Mouse (Mus musculus) myocyte (in vitro differentiated cells): ENCODE results near the gene Ctns. TPM values are rescaled to one million over a fixed set of nuclear protein-coding genes. Genes with fewer than 3 reads are reported as not detected.

Experiments used
- H3K27me3 ChIP-seq: one replicate; pipeline ENCODE4 v1.6.1; 2011; ENCODE audit not compliant: control insufficient read depth, insufficient read depth, insufficient read length
- H3K36me3 ChIP-seq: one replicate; pipeline ENCODE4 v1.6.1; 2011; ENCODE audit not compliant: control insufficient read depth, insufficient read depth
- H3K4me2 ChIP-seq: one replicate; pipeline ENCODE4 v1.6.1; 2011; ENCODE audit warnings: low read depth, control low read depth
- H3K4me3 ChIP-seq: one replicate; pipeline ENCODE4 v1.5.1; 2011; ENCODE audit warnings: mild to moderate bottlenecking, control low read depth, moderate library complexity
- H3K79me2 ChIP-seq: one replicate; pipeline ENCODE4 v1.6.1; 2011; ENCODE audit not compliant: control insufficient read depth, insufficient read depth
- H3ac ChIP-seq: one replicate; pipeline ENCODE4 v1.6.1; 2011; ENCODE audit not compliant: control insufficient read depth, insufficient read length
- CEBPB ChIP-seq: IDR thresholded peaks from 2 replicates; pipeline ENCODE4 v1.6.1; 2011; ENCODE audit warnings: mild to moderate bottlenecking, moderate library complexity; ENCODE audit not compliant: poor library complexity, insufficient read depth, severe bottlenecking
- E2F4 ChIP-seq: IDR thresholded peaks from one replicate; pipeline ENCODE4 v1.6.1; 2011; ENCODE audit warnings: mild to moderate bottlenecking, control low read depth, moderate library complexity; ENCODE audit not compliant: insufficient read depth
- MAX ChIP-seq: IDR thresholded peaks from one replicate; pipeline ENCODE4 v1.6.1; 2011; ENCODE audit warnings: low read depth, mild to moderate bottlenecking, control low read depth
- MYOD1 ChIP-seq, 3 experiments: IDR thresholded peaks; one replicate each; pipeline ENCODE4 v1.6.1; 2011; ENCODE audit warnings: control low read depth in 2 of 3, low read depth in 2 of 3, mild to moderate bottlenecking in 2 of 3, moderate library complexity in 1 of 3; ENCODE audit not compliant: insufficient read length in 2 of 3, control insufficient read depth in 1 of 3
- MYOG ChIP-seq, 3 experiments: IDR thresholded peaks; one replicate each; pipeline ENCODE4 v1.6.1; 2011; ENCODE audit warnings: control low read depth in 2 of 3, low read depth in 2 of 3, mild to moderate bottlenecking in 2 of 3; ENCODE audit not compliant: insufficient read length in 2 of 3, control insufficient read depth in 1 of 3, insufficient read depth in 1 of 3
- POLR2A ChIP-seq: IDR thresholded peaks from one replicate; pipeline ENCODE4 v1.6.1; 2011; ENCODE audit warnings: low read depth, mild to moderate bottlenecking, control low read depth, moderate library complexity; ENCODE audit not compliant: insufficient read length
- POLR2AphosphoS2 ChIP-seq: IDR thresholded peaks from one replicate; pipeline ENCODE4 v1.6.1; 2011; ENCODE audit warnings: low read depth, control low read depth; ENCODE audit not compliant: insufficient read length
- REST ChIP-seq: IDR thresholded peaks from one replicate; pipeline ENCODE4 v1.6.1; 2011; ENCODE audit warnings: mild to moderate bottlenecking, control low read depth, moderate library complexity; ENCODE audit not compliant: insufficient read depth, insufficient read length
- SRF ChIP-seq: IDR thresholded peaks from one replicate; pipeline ENCODE4 v1.6.1; 2011; ENCODE audit warnings: low read depth; ENCODE audit not compliant: control insufficient read depth, insufficient read length
- TCF12 ChIP-seq: IDR thresholded peaks from one replicate; pipeline ENCODE4 v1.6.1; 2011; ENCODE audit warnings: mild to moderate bottlenecking, control low read depth; ENCODE audit not compliant: poor library complexity, insufficient read depth, severe bottlenecking
- TCF3 ChIP-seq: IDR thresholded peaks from one replicate; pipeline ENCODE4 v1.6.1; 2011; ENCODE audit warnings: low read depth, control low read depth; ENCODE audit not compliant: insufficient read length
- USF1 ChIP-seq: IDR thresholded peaks from one replicate; pipeline ENCODE4 v1.6.1; 2011; ENCODE audit warnings: low read depth, mild to moderate bottlenecking, control low read depth, moderate library complexity
- polyA plus RNA-seq: library from polyadenylated mRNA; unstranded; fragments of >200 nt; fragmentation: generic; extraction: Trizol; gene quantifications from one replicate; pipeline ENCODE4 v1.2.1, GENCODE M21; 2012; ENCODE audit warnings: missing spikeins

Ctns gene
- polyA plus RNA-seq, 1 experiment: 11.6 TPM

DNA sequence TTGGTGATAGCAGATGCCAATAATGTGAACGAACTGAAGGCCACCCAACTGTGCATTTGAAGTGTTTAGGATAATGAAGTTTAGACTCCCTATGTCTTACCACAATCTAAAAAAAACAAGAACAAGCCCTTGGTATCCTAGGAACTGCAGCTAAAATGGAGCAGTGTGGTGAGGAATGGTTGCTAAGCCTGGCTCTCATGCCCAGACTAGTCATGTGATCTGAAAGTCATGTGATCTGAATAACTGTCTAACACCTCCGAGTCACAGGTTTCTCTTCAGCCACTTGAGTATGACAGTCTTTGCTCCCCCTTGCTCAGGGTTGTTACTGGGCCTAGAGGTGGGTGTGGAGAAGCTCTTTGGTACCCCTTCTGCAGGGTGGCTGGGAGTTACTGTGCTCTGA is 33.7 kb upstream of the Ctns start:
- H3K27me3 ChIP-seq: no peaks in the 10 kb centered on the region
- TF ChIP-seq MYOD1 (IDR thresholded peaks at IDR 0.05; ENCODE audit: control insufficient read depth in 1 of 3, insufficient read length in 2 of 3, low read depth in 2 of 3) (no peak), USF1 (peak; percentile 50)
- no peaks in the 10 kb centered on the region for H3K79me2 ChIP-seq

DNA sequence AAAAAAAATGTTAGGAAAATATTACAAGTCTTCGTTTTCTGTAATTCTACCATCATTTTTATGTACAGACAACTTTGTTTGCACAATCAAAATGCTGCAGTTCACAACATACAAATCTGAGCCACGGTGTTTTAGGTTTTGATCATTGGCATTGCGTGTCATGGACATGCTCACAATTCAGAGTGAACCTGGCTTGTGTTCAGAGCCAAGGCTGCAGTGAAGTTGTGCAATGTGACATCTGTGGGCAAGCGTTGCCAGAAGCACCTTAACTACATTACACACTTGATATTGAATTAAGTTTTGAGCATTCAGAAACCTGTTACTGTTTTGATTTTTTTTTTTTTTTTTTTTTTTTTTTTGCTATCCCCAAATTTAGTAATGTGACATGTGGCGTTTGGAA is 31.2 kb upstream of the Ctns start:
- Histone ChIP-seq H3K36me3 (no peaks in the 10 kb centered on the region), H3K79me2 (no peaks in the 10 kb centered on the region), H3K4me2 (no peak overlapping the region), H3K27me3 (no peaks in the 10 kb centered on the region), H3K4me3 (no peak overlapping the region), H3ac (no peak overlapping the region)
- TF ChIP-seq MYOD1 (IDR thresholded peaks at IDR 0.05; ENCODE audit: control insufficient read depth in 1 of 3, insufficient read length in 2 of 3, low read depth in 2 of 3) (no peak), MYOG (IDR thresholded peaks at IDR 0.05; ENCODE audit: control insufficient read depth in 1 of 3, insufficient read depth in 1 of 3, insufficient read length in 2 of 3, low read depth in 2 of 3) (no peak), REST (no peak), SRF (no peak), POLR2AphosphoS2 (no peak), E2F4 (no peak), USF1 (no peak)

More for the DNA sequence above, 33.7 kb upstream of the Ctns start:
- Histone ChIP-seq H3ac (no peak overlapping the region), H3K4me3 (no peak overlapping the region), H3K4me2 (no peak overlapping the region), H3K36me3 (no peaks in the 10 kb centered on the region)

DNA sequence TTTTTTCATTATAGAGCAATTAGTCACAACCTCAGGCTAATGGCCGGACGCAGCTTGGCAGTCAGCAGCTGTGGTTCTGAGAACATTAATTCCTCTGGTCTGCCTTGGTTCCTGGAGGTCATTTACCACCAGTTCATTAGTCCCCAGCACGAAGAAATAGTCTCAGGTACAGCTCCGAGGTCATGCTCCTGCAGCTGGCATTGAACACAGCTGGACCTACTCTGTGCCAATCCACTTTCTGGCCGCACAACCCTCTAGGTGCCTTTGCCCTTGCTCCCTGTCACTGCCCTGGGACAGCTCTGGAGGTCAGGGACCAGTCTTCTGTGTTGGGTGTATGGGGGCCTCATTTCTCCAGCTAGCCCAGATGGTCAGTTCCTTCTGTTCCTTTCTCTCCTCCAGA is 30.0 kb upstream of the Ctns start:
- H3K27me3 ChIP-seq: no peaks in the 10 kb centered on the region
- no peak overlapping the region for H3K4me3 ChIP-seq
- no peaks in the 10 kb centered on the region for H3K79me2 ChIP-seq
- no peak overlapping the region for H3ac ChIP-seq
- no peak overlapping the region for H3K4me2 ChIP-seq
- TF ChIP-seq CEBPB (no peak), TCF3 (no peak), POLR2AphosphoS2 (no peak)
- H3K36me3 ChIP-seq: no peaks in the 10 kb centered on the region

DNA sequence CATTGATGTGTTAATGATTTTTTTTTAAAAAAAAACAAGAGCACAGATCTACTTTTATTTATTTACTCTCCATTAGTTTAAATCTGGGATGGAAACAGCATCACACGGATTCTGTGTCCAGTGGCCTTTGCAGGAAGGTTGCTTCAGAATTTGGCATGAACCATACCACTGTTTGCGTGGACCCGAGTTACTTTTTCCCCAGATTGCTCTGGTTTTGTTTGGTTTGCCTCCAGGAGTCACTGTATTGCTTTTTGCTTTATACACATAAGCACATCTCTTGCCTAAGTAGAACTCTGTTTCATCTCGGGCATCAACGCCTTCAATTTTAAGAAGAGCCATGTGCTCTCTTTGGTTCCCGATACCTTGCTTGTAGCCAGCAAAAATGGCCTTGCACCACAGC is 27.0 kb upstream of the Ctns start:
- H3K4me2 ChIP-seq: no peak overlapping the region
- H3K79me2 ChIP-seq: no peaks in the 10 kb centered on the region
- TF ChIP-seq POLR2A (no peak), E2F4 (no peak), TCF3 (no peak), SRF (no peak), REST (no peak), MYOG (IDR thresholded peaks at IDR 0.05; ENCODE audit: control insufficient read depth in 1 of 3, insufficient read depth in 1 of 3, insufficient read length in 2 of 3, low read depth in 2 of 3) (no peak), USF1 (no peak), MYOD1 (IDR thresholded peaks at IDR 0.05; ENCODE audit: control insufficient read depth in 1 of 3, insufficient read length in 2 of 3, low read depth in 2 of 3) (no peak), MAX (no peak), TCF12 (no peak), CEBPB (no peak), POLR2AphosphoS2 (no peak)
- no peak overlapping the region for H3ac ChIP-seq
- H3K36me3 ChIP-seq: no peaks in the 10 kb centered on the region
- H3K27me3 ChIP-seq: no peaks in the 10 kb centered on the region
- H3K4me3 ChIP-seq: no peak overlapping the region

DNA sequence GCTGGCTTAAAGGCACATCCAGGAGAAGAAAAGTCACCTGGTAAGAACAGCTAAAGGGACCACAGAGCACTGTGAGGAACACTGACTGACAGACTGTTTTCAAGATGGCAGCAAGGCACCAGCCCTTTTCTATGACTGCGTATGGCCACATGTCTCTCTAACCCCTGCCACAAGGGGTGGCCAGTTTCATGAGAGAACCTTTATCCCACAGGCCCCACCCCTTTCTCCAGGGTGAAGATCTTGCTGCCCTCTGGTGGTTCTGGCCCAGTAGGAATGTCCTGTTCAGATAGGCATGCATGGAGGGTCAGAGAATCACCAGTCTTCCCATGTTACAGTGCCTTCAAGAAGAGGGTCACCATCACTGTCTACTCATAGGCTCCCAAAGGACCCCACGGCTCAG is 25.1 kb upstream of the Ctns start:
- no peak overlapping the region for H3K4me3 ChIP-seq
- H3K27me3 ChIP-seq: no peaks in the 10 kb centered on the region
- TF ChIP-seq SRF (no peak), TCF3 (no peak), USF1 (no peak), POLR2A (no peak), MAX (no peak)
- H3K79me2 ChIP-seq: no peaks in the 10 kb centered on the region
- H3K4me2 ChIP-seq: no peak overlapping the region
- H3ac ChIP-seq: no peak overlapping the region
- H3K36me3 ChIP-seq: no peaks in the 10 kb centered on the region

DNA sequence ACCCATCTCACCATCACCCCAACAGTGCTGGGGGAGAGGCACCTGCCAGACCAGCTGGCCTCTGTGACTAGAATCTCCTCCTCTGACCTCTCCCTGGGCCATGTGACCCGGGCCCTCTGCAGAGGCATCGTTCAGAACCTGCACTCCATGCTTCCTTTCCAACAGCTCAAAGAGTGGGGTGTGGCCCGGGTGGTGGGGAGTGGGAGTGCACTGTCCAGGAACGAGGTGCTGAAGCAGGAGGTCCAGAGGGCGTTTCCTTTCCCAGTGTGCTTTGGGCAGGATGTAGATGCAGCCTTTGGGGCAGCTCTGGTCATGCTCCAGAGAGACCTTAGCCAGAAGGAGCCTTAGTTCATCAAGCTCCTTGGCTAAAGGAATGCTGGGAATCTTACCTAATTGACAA is 24.0 kb upstream of the Ctns start:
- Histone ChIP-seq H3ac (no peak overlapping the region), H3K79me2 (no peaks in the 10 kb centered on the region), H3K4me3 (no peak overlapping the region), H3K27me3 (no peaks in the 10 kb centered on the region), H3K4me2 (no peak overlapping the region), H3K36me3 (no peaks in the 10 kb centered on the region)
- TF ChIP-seq MYOG (IDR thresholded peaks at IDR 0.05; ENCODE audit: control insufficient read depth in 1 of 3, insufficient read depth in 1 of 3, insufficient read length in 2 of 3, low read depth in 2 of 3) (no peak), SRF (no peak), REST (peak; percentile 70)
